8 mouse cellular contexts compared by ENCODE assay signal in genomic region chr4:48047136-48047765, GRCm38 (mm10). TPM values are rescaled to one million over a fixed set of nuclear protein-coding genes. Genes with fewer than 3 reads are reported as not detected.
A peak's percentile ranks its signal among the peaks of the same experiment; 100 is the strongest.
DNase-seq lines count a peak whose midpoint lies in the region; ATAC-seq and TF ChIP-seq lines count a peak whose summit lies in the region.

No protein-coding gene starts in this region.

- peaks cover 48% of the 10 kb centered on the region for H3K4me1 ChIP-seq in embryonic facial prominence, embryonic 13.5 days
- peaks cover 40% of the 10 kb centered on the region for H3K4me1 ChIP-seq in hindbrain, embryonic 16.5 days (ENCODE audit: control insufficient read depth, insufficient read depth, low read depth, low read length)

- intact Hi-C loops in left cerebral cortex, adult 2 months (cut with DNase I) = loop anchor here (5.0 to 10.0 kb wide), 2 partner anchors 160 to 542 kb away; no protein-coding TSS in a partner anchor
- intact Hi-C loops in left cerebral cortex, postnatal 25 days (cut with DNase I) = loop anchor here (2.0 to 10.0 kb wide), 4 partner anchors 75 to 545 kb away; partner anchors contain the start of genes Erp44, Invs and Stx17

- TF ChIP-seq CTCF in left cerebral cortex, adult 2 months (IDR thresholded peaks at IDR 0.05) = no peak

- DNase-seq in left cerebral cortex, adult 2 months (ENCODE audit: extremely low spot score in 1 of 2, low spot score in 2 of 2) = peak; percentile 27 to 29
- no peak for DNase-seq in left cerebral cortex, adult 8-10 months (ENCODE audit: low spot score in 2 of 2)
- peak; percentile 40 for DNase-seq in ZHBTc4 (ENCODE audit: low read depth, low spot score)
- DNase-seq in mesoderm, embryonic 11.5 days (ENCODE audit: low read depth, low spot score) = peak; percentile 73
- DNase-seq in thymus, postnatal 36 days = peak; percentile 47 to 63
- no peak for DNase-seq in left cerebral cortex, postnatal 25 days (ENCODE audit: low spot score in 2 of 2)

- ATAC-seq in embryonic facial prominence, embryonic 13.5 days (ENCODE audit: insufficient number of reproducible peaks, insufficient read depth, low FRiP score, low TSS enrichment, low read depth) = no peak
- no peak for ATAC-seq in hindbrain, embryonic 16.5 days

- peaks cover 63% of the 10 kb centered on the region for H3K27me3 ChIP-seq in embryonic facial prominence, embryonic 13.5 days
- H3K27me3 ChIP-seq in hindbrain, embryonic 16.5 days (replicated peaks; ENCODE audit: control insufficient read depth, insufficient read depth, low read length) = peaks cover 25% of the 10 kb centered on the region

- 2% methylated on average over 33 of the region's 33 CpGs for WGBS in embryonic facial prominence, embryonic 13.5 days
- WGBS in hindbrain, embryonic 16.5 days = 0% methylated on average over 33 of the region's 33 CpGs

- no peaks in the 10 kb centered on the region for H3K9me3 ChIP-seq in embryonic facial prominence, embryonic 13.5 days
- no peaks in the 10 kb centered on the region for H3K9me3 ChIP-seq in hindbrain, embryonic 16.5 days (ENCODE audit: control insufficient read depth, low read length)

- H3K4me2 ChIP-seq in embryonic facial prominence, embryonic 13.5 days = peak overlapping the region; percentile 98
- peak overlapping the region; percentile 99 for H3K4me2 ChIP-seq in hindbrain, embryonic 16.5 days (ENCODE audit: low read length)

- H3K9ac ChIP-seq in embryonic facial prominence, embryonic 13.5 days = peak overlapping the region; percentile 76
- peak overlapping the region; percentile 81 for H3K9ac ChIP-seq in hindbrain, embryonic 16.5 days (ENCODE audit: low read depth, low read length)

- peak overlapping the region; percentile 71 for H3K4me3 ChIP-seq in left cerebral cortex, adult 2 months
- peak overlapping the region; percentile 65 for H3K4me3 ChIP-seq in embryonic facial prominence, embryonic 13.5 days
- peak overlapping the region; percentile 85 for H3K4me3 ChIP-seq in hindbrain, embryonic 16.5 days (ENCODE audit: low read length)

- no peaks in the 10 kb centered on the region; the same call in 1 of the 2 replicates for H3K36me3 ChIP-seq in embryonic facial prominence, embryonic 13.5 days
- no peaks in the 10 kb centered on the region for H3K36me3 ChIP-seq in hindbrain, embryonic 16.5 days (ENCODE audit: control insufficient read depth, insufficient read depth, low read length)

- peak overlapping the region; percentile 54; the same call in 1 of the 2 replicates for H3K27ac ChIP-seq in left cerebral cortex, adult 2 months
- no peak overlapping the region for H3K27ac ChIP-seq in embryonic facial prominence, embryonic 13.5 days
- H3K27ac ChIP-seq in hindbrain, embryonic 16.5 days (ENCODE audit: low read depth, low read length) = no peak overlapping the region; the same call in 1 of the 2 replicates

RNA-seq across cellular contexts. Expression of gene Nr4a3, which starts 2.3 kb away (rescaled TPM):
- total RNA-seq in left cerebral cortex, adult 2 months (2021) = 10 to 100 TPM; 23.9 to 53.9 TPM
- total RNA-seq in left cerebral cortex, adult 8-10 months (2022) = 10 to 100 TPM; 12.4 to 17.3 (median 16.5) TPM
- 1.0 TPM in 2 replicates for polyA plus RNA-seq in embryonic facial prominence, embryonic 13.5 days (2015; fragmentation: Nextera tagmentation; extraction: Ambion mirVana)
- polyA plus RNA-seq in hindbrain, embryonic 16.5 days (2015; fragmentation: Nextera tagmentation; extraction: Ambion mirVana) = 0.89 and 1.3 TPM in 2 replicates
- total RNA-seq in left cerebral cortex, postnatal 25 days (2021) = 10 to 100 TPM; 22.0 to 26.3 TPM

Comparison
In these comparisons a context has a peak if more than half of its experiments do, and no peak if none do; other contexts are left out.
1. DNase-seq: peak in left cerebral cortex, adult 2 months (2 of 2), ZHBTc4 (single experiment), mesoderm, embryonic 11.5 days (single experiment) and thymus, postnatal 36 days (2 of 2); none in left cerebral cortex, adult 8-10 months (0 of 2) and left cerebral cortex, postnatal 25 days (0 of 2).
2. Peak in every context shown above with its lines, with median percentiles within 50 percentile points of each other: H3K4me3 ChIP-seq.